Mouse (Mus musculus) spleen, adult 2 months (tissue): Measurements from ENCODE around the gene Hist1h2bg.
"Not testable (repeated sequence)": the region's sequence is repeated elsewhere in the genome, so short reads cannot be mapped to it uniquely, and the experiment has no call there.

ENCODE experiments used
- CTCF ChIP-seq: fragments of 200-500 bp; IDR thresholded peaks from 2 replicates; pipeline ENCODE4 v1.5.1; 2011; ENCODE audit warnings: mild to moderate bottlenecking, inconsistent platforms; ENCODE audit not compliant: insufficient read depth, insufficient read length, insufficient replicate concordance; ENCODE audit errors: extremely low read depth
- POLR2A ChIP-seq: fragments of 200-500 bp; IDR thresholded peaks from 2 replicates; pipeline ENCODE4 v1.6.1; 2011; ENCODE audit warnings: low read depth, low read length, inconsistent platforms

GRCm38 (mm10) chr13:23533560-23534367 lies 37.4 kb upstream of the Hist1h2bg start, which contains the start of gene Hist1h2af:
- not testable (repeated sequence) for TF ChIP-seq POLR2A, CTCF
